Mouse (Mus musculus): Measurements from ENCODE around the gene Camkv.

Gene Camkv

DNA sequence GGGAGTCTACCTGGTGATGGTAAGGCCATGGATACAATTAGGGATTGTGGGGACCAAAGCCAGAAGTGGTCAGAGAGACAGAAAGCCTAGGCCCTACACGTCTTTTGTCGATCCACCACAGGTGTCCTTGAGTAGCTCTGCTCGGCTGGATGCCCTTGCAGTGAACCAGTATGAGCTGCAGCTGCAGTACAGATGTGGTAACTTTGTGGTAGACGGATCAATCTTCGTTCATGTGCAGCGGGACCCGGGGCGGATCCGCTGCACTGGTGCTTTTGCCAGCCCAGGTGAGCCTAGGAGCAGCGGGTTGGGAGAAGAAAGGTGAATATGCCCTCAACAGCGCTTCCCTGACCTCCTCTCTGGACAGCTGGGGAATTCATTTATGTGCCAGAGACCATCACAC lies 57.5 kb downstream of the Camkv start:
- no peak for DNase-seq

DNA sequence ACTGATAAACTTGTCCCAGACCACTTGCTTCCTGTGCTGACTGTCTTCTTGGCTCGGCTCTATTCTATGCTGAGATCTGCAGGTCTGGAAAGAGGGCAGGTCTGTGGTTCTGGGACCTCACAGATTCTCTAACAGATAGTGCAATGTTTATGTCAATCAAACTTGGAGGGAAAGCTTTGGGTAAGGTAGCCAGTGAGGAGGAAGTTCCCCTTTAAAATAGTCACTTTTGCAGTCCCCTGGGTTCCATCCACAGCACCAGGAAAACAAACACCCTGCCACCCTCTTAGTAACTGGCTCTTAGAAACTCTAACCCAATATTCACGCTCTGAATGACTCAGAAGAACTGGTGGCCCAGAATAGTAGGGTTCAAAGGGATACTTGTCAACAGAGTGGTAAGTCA lies 59.0 kb downstream of the Camkv start:
- DNase-seq: no peak

GRCm38 (mm10) chr9:107995513-107995912 lies 60.0 kb downstream of the Camkv start:
- no peak for DNase-seq

- DNase-seq: no peak
Measured at GRCm38 (mm10) chr9:107996049-107996448, 60.6 kb downstream of the Camkv start, which contains the start of gene Gm20662. TSS of gene Gm20662 (plus strand) at chr9:107996349.

All from lung, postnatal 4 days (tissue).